Mouse (Mus musculus): ENCODE measurements around the gene Akap4. TPM values are rescaled to one million over a fixed set of nuclear protein-coding genes. Genes with fewer than 3 reads are reported as not detected.

Gene Akap4
- not detected in 2 replicates for polyA plus RNA-seq (2012; rRNA removed)

DNA sequence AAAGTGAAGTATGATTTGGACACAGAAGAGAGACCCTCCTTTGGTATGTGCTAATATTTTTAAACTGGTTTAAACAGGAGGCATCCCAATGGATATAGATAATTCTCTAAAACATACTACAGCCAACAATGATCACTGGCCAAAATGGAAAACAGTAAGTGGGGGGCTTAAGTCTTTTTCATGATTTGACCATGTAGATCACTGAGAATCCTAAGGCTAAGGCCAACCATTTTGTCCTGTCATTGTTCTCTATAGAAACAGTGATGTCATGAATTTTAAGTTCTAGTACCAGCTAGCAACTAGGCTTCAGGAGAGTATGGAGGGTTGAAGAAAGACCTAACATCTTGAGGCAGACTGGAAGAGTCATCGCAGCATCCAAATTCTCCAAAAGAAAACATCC lies at the start of gene Akap4:
Akap4 (plus strand) TSS at position 301 of the 400 bp plus-strand sequence.

DNA sequence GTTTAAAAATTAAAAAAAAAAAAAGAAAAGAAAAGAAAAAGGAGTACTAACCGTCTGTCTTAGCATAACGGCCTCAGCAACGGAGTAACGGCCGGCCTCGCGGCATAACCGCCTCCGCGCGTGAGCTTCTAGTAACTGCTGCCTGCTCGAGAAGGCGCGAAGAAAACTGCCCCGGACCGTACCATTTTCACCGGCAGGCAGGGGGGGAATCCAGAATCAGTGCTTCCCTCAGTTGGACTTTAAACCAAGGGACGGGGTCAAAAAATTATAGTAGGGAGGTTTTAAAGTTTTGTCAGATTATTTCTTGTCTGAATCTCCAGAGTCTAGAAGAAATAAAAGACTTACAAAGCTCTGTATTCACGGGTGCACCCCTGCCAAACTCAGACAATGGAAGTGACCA lies 25.8 kb upstream of the Akap4 start, which contains the start of gene Ccnb3:
Ccnb3 (minus strand) TSS at position 101 of the 400 bp plus-strand sequence.

Other genes starting within 250 kb of the Akap4 start
- gene Ccnb3, start 25.9 kb upstream of the Akap4 start, polyA plus RNA-seq (2012; rRNA removed) = not detected in 2 replicates

Measured in stomach, adult 2 months (tissue).